Mouse (Mus musculus): ENCODE data around the gene Bcr. TPM values are rescaled to one million over a fixed set of nuclear protein-coding genes. Genes with fewer than 3 reads are reported as not detected.
A peak's percentile ranks its signal among the peaks of the same experiment; 100 is the strongest.

Gene Bcr
- polyA plus RNA-seq, 1 experiment from 2014 or later: 10.8 TPM

DNA sequence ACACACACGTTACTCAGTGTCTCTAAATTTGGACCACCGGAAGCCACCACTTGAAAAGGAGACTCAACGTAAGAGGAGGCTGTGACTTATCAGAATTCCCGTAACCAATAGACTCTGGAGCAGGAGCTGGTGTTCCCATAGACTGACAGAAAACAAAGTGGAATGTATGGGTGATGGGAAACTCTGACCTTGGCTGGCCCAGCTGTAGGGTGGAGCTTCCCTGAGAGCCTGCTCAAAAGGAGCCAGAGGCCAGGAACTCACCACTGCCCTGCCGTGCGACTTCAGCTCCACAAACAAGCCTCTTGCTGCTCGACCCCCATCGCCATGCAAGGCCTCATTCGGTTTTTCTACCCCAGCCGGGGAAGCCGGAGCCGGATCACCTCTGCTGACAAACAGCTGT, 113.3 kb downstream of the Bcr start:
- Histone ChIP-seq H3K4me3 (no peak overlapping the region), H3K4me1 (no peaks in the 10 kb centered on the region), H3K27me3 (no peaks in the 10 kb centered on the region), H3K9me3 (no peaks in the 10 kb centered on the region), H3K4me2 (replicated peaks) (no peak overlapping the region), H3K36me3 (peaks cover 80% of the 10 kb centered on the region), H3K27ac (replicated peaks) (no peak overlapping the region), H3K9ac (replicated peaks) (no peak overlapping the region)
- no peak for ATAC-seq (ENCODE audit: low FRiP score, low read depth)
- WGBS: 78% methylated on average over 12 of the region's 12 CpGs

DNA sequence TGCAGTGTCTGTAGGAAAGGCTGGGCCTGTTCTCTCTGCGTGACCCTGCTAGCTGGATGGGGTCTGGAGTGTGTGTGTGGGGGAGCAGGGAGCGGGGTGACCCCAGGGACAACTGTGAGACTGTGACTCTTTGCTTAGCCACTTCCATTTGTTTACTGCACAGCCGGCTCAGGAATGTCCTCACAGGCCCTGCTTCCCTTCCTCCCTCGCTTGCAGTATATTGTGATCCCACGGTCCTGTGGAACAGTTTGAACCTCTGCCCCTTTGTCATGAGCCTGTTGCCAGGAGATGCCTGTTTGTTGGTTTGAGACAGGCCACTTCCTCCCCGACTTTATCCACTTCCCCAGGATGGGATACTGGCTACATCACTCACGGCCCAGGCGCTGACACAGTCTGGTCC, 116.1 kb downstream of the Bcr start:
- Histone ChIP-seq H3K4me3 (no peak overlapping the region), H3K4me2 (replicated peaks) (no peak overlapping the region), H3K27ac (replicated peaks) (no peak overlapping the region), H3K9ac (replicated peaks) (no peak overlapping the region), H3K9me3 (no peaks in the 10 kb centered on the region), H3K27me3 (no peaks in the 10 kb centered on the region), H3K4me1 (no peaks in the 10 kb centered on the region), H3K36me3 (peaks cover 80% of the 10 kb centered on the region)
- 90% methylated on average over 8 of the region's 8 CpGs for WGBS
- no peak for ATAC-seq (ENCODE audit: low FRiP score, low read depth)

DNA sequence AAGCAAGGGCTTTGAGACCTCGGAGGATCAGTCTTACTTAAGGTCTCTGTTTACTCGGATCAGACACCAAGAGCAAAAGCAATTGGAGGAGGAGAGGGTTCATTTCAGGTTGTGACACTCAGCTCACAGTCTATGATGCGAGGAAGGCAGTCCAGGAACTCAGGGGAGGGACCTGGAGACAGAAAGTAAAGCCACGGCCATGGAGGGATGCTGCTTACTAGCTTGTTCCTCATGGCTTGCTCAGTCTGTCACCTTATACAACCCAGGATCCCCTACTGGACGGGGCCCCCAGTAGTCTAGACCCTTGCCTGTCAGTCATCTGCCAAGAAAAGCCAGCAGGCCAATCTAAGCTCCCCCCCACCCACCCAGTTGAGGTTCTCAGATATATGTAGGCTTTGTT, 118.5 kb downstream of the Bcr start:
- Histone ChIP-seq H3K9me3 (no peaks in the 10 kb centered on the region), H3K4me1 (no peaks in the 10 kb centered on the region), H3K27ac (replicated peaks) (no peak overlapping the region), H3K9ac (replicated peaks) (no peak overlapping the region), H3K4me3 (no peak overlapping the region), H3K4me2 (replicated peaks) (no peak overlapping the region), H3K27me3 (no peaks in the 10 kb centered on the region), H3K36me3 (peaks cover 82% of the 10 kb centered on the region)
- no peak for ATAC-seq (ENCODE audit: low FRiP score, low read depth)
- 85% methylated on average over 5 of the region's 5 CpGs for whole genome bisulfite sequencing

DNA sequence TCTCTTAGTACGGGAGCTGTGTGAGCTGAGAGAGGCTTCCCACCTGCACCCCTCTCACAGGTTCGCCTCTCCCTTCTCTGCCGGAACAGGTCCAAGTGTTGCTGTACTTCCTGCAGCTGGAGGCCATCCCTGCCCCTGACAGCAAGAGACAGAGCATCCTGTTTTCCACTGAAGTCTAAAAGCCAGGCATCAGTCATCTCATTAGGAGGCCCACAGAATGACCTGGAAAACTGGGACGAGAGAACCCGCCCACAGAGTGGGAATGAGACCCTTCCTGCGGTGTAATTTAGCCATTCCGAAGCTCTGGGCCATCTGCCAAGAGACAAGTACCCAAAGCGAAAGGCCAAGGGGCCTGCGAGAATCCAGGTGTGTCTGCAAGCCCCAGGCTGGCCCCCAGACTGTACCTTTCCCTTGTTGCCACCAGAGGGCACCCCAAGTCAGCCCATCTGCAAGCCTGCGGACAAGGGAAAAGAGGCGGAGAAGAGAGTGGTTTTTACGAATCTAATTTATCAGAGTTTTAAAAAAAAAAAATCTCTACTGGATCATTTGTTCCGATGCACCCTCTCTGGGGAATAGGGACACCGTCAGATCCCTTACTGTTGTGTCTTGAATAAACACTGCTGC, 121.9 kb downstream of the Bcr start:
- no peak overlapping the region for H3K4me3 ChIP-seq
- WGBS: 55% methylated on average over 14 of the region's 14 CpGs
- no peaks in the 10 kb centered on the region for H3K27me3 ChIP-seq
- H3K36me3 ChIP-seq: peaks cover 72% of the 10 kb centered on the region
- no peak overlapping the region for H3K9ac ChIP-seq (replicated peaks)
- peak; percentile 50; the same call in 1 of the 2 replicates for ATAC-seq (ENCODE audit: low FRiP score, low read depth)
- no peak overlapping the region for H3K4me2 ChIP-seq (replicated peaks)
- 0 out of 2 replicates have a peak overlapping the region, but pooled peaks have one; percentile 1 for H3K27ac ChIP-seq (replicated peaks)
- no peaks in the 10 kb centered on the region for H3K9me3 ChIP-seq
- H3K4me1 ChIP-seq: no peaks in the 10 kb centered on the region

DNA sequence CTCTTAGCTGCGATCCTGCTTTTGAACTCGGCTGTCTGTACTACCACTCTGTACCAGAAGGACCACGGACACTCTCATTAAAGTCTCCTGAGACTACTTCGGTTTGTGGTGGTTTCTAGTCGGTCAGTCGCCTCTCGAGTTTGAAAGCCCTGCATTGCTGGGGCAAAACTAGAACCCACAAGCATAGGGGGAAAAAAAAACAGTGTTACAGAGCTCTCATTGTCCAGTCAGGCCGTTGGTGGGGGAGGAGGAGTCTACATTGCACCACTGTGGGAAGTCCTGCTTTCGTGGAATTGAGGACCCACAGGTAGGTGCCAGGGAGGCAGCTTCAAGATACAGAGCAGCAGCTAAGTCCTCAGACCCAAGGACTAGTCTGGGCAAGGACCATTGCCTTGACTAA, 124.4 kb downstream of the Bcr start:
- Histone ChIP-seq H3K27ac (replicated peaks) (no peak overlapping the region), H3K4me2 (replicated peaks) (no peak overlapping the region), H3K36me3 (peaks cover 46% of the 10 kb centered on the region), H3K27me3 (no peaks in the 10 kb centered on the region), H3K9me3 (no peaks in the 10 kb centered on the region), H3K4me1 (no peaks in the 10 kb centered on the region), H3K9ac (replicated peaks) (no peak overlapping the region), H3K4me3 (no peak overlapping the region)
- WGBS: 92% methylated on average over 9 of the region's 9 CpGs
- no peak for ATAC-seq (ENCODE audit: low FRiP score, low read depth)

DNA sequence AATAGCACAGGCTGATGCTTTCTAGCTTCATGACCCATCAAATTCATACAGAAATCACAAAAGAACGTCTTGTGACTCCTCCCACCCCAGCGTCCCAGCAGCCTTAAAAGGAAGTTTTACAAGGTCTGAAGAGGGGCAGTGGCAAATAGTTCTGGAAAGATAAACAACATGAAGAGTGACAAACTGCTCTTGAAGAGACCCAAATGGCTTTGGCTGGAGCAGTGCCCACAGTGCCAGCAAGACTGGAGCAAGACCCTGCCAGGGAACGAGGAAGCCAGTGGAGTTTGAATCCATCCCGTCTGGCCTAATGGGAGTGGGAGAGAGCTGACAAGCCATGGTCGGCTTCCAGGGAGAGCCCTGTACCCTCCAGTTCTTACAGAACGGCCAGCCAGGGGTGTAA, 126.2 kb downstream of the Bcr start:
- Histone ChIP-seq H3K36me3 (peaks cover 29% of the 10 kb centered on the region), H3K4me2 (replicated peaks) (no peak overlapping the region), H3K27me3 (no peaks in the 10 kb centered on the region), H3K9ac (replicated peaks) (no peak overlapping the region), H3K27ac (replicated peaks) (no peak overlapping the region), H3K4me3 (no peak overlapping the region), H3K4me1 (no peaks in the 10 kb centered on the region), H3K9me3 (no peaks in the 10 kb centered on the region)
- no peak for ATAC-seq (ENCODE audit: low FRiP score, low read depth)
- WGBS: 70% methylated on average over 6 of the region's 6 CpGs

DNA sequence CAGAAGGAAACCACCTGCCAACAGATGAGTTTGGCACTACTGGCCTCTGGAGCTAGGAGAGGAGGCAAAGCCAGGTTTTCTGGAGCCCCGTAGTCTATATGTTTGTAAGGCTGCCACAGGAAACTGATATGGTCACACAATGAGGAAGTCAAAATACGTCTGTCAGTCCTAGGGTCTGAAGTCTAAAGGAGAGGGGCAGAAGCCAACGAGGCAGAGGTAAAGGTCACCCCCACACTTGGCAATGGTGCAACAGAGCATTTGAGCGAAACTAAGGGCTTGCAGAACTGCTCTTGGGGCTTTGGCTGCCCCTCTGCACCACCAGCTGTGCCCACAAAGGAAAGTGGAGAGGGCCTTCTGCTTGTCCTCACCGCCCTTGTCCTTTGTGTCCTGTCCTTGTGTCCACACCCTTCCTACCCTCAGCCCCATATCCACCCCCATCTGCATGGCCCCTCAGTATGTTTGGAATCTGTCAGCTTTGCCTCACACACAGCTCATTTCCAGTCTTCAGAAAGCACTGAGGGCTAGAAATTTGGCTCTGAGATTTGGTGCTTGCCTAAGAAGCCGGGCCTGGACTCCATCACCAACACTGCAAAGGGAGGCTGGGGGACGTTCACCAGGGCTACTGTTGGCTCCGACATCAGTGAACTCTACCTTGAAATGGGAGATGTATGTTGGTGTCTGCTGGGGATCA, 127.1 kb downstream of the Bcr start:
- Histone ChIP-seq H3K4me2 (replicated peaks) (no peak overlapping the region), H3K27me3 (no peaks in the 10 kb centered on the region), H3K9ac (replicated peaks) (no peak overlapping the region), H3K27ac (replicated peaks) (no peak overlapping the region), H3K4me1 (no peaks in the 10 kb centered on the region), H3K36me3 (peaks cover 22% of the 10 kb centered on the region; the same call in 1 of the 2 replicates), H3K9me3 (no peaks in the 10 kb centered on the region), H3K4me3 (no peak overlapping the region)
- ATAC-seq (ENCODE audit: low FRiP score, low read depth): no peak
- WGBS: 85% methylated on average over 8 of the region's 8 CpGs

DNA sequence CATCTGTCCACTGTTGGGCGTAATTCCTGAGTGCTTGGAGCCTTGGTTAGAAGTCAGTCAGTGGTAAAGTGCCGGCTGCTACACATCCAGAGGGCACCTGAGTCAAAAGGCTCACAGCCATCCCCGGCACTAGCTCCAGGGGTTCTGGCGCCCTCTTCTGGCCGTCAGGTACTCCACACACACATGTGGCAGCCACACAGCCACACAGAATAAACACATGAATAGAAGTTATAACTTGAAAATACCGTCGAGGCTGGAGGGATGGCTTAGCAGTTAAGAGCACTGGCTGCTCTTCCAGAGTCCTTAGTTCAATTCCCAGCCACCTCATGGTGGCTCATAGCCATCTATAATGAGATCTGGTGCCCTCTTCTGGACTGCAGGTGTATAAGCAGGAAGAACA, 131.3 kb downstream of the Bcr start:
- no peak for ATAC-seq (ENCODE audit: low FRiP score, low read depth)
- Histone ChIP-seq H3K9ac (replicated peaks) (no peak overlapping the region), H3K27me3 (no peaks in the 10 kb centered on the region), H3K4me1 (no peaks in the 10 kb centered on the region), H3K4me2 (replicated peaks) (no peak overlapping the region), H3K27ac (replicated peaks) (no peak overlapping the region), H3K4me3 (no peak overlapping the region), H3K36me3 (no peaks in the 10 kb centered on the region), H3K9me3 (peaks cover 5% of the 10 kb centered on the region; the same call in 1 of the 2 replicates)
- WGBS: 49% methylated on average over 7 of the region's 7 CpGs

DNA sequence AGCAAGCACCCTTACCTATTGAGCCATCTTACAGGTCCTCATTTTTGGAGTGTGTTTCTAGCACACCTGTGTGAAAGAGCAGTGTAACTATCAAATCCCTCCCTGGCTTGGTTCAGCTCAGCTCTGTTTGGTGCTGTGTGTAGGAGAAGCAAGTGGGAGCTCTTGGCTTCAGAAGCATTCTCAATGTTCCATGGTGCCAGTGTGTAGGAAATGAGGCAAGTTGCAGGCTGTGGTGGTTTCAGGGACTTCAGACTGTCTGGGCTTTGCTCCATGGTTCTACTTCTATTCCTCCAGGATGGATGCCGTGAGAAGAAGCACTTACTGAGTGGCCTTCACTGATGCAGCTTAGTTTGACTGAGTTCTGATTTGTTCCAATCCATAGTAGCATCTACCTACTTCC, 137.4 kb downstream of the Bcr start:
- H3K36me3 ChIP-seq: no peaks in the 10 kb centered on the region
- no peak for ATAC-seq (ENCODE audit: low FRiP score, low read depth)
- peaks cover 3% of the 10 kb centered on the region; the same call in 1 of the 2 replicates for H3K9me3 ChIP-seq
- no peaks in the 10 kb centered on the region for H3K27me3 ChIP-seq
- no peak overlapping the region for H3K9ac ChIP-seq (replicated peaks)
- no peak overlapping the region for H3K4me2 ChIP-seq (replicated peaks)
- H3K4me1 ChIP-seq: no peaks in the 10 kb centered on the region
- no peak overlapping the region for H3K27ac ChIP-seq (replicated peaks)
- 80% methylated on average over 1 of the region's 1 CpGs for WGBS
- no peak overlapping the region for H3K4me3 ChIP-seq

DNA sequence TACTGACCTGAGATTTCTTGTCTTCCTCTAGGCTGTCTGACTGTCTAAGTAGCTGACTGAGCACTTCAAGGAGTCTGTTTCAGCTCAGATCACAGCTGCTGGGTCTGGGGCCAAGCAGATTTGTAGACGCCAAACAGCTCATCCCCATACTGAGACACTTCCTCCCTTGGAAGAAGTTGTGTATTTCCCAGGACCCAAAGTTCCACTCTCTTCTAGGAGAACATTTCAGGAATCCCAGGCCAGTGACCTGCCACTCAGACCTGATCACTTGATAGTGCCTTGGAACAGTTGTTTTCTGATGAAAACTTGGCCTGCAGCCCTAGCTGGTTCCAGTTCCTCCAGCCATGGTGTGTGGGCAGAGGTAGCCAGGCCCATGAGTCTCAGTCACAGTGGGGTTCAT, 140.3 kb downstream of the Bcr start:
- no peaks in the 10 kb centered on the region for H3K9me3 ChIP-seq
- ATAC-seq (ENCODE audit: low FRiP score, low read depth): no peak
- H3K9ac ChIP-seq (replicated peaks): no peak overlapping the region
- H3K4me1 ChIP-seq: no peaks in the 10 kb centered on the region
- no peaks in the 10 kb centered on the region for H3K27me3 ChIP-seq
- no peaks in the 10 kb centered on the region for H3K36me3 ChIP-seq
- H3K27ac ChIP-seq (replicated peaks): no peak overlapping the region
- no peak overlapping the region for H3K4me2 ChIP-seq (replicated peaks)
- no peak overlapping the region for H3K4me3 ChIP-seq
- WGBS: 88% methylated on average over 1 of the region's 1 CpGs

DNA sequence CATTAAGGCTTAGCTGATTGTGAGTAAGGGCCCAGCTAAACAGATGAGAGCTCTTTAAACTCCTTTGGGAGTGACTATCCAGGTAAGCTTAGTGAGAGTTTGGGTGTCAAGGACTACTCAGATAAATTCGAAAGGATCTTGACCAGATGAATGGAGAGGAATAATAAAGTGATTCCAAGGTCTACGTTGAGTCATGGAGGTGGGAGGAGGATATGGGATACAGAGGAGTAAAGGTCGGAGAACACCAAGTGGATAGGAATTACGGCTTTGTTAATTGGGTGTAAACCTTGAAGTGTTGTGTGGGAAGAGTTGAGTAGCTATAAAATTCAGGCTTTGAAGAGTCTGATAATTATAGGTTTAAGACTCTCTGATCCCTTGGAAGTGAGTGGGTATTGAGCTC, 145.8 kb downstream of the Bcr start:
- no peaks in the 10 kb centered on the region for H3K4me1 ChIP-seq
- no peak overlapping the region for H3K4me3 ChIP-seq
- H3K9me3 ChIP-seq: no peaks in the 10 kb centered on the region
- ATAC-seq (ENCODE audit: low FRiP score, low read depth): no peak
- WGBS: 86% methylated on average over 4 of the region's 4 CpGs
- no peak overlapping the region for H3K27ac ChIP-seq (replicated peaks)
- H3K36me3 ChIP-seq: no peaks in the 10 kb centered on the region
- no peaks in the 10 kb centered on the region for H3K27me3 ChIP-seq
- H3K9ac ChIP-seq (replicated peaks): no peak overlapping the region
- no peak overlapping the region for H3K4me2 ChIP-seq (replicated peaks)

DNA sequence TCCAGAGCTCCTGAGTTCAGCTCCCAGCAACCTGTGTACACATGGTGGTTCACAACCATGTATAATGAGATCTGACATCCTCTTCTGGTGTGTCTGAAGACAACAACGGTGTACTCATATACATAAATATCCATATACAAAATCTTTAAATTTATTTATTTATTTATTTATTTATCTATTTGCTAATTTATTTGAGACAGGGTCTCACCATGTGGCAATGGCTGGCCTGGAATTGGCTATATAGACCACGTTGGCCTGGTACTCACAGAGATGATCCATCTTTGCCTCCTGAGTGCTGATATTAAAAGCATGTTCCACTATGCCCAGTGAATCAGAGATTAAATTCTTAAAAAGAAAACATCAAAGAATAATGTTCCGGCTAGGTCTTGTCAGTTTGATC, 150.4 kb downstream of the Bcr start:
- Histone ChIP-seq H3K9ac (replicated peaks) (no peak overlapping the region), H3K27ac (replicated peaks) (no peak overlapping the region), H3K4me1 (peaks cover 5% of the 10 kb centered on the region), H3K36me3 (no peaks in the 10 kb centered on the region), H3K9me3 (no peaks in the 10 kb centered on the region), H3K4me3 (no peak overlapping the region), H3K4me2 (replicated peaks) (no peak overlapping the region), H3K27me3 (no peaks in the 10 kb centered on the region)
- WGBS: 97% methylated on average over 3 of the region's 3 CpGs
- no peak for ATAC-seq (ENCODE audit: low FRiP score, low read depth)

Data from midbrain, embryonic 12.5 days (tissue).